Mouse (Mus musculus) neural tube, embryonic 12.5 days (tissue): Measurements from ENCODE around the gene Rubcnl. TPM values are rescaled to one million over a fixed set of nuclear protein-coding genes. Genes with fewer than 3 reads are reported as not detected.

Experiments
- ATAC-seq: fragments of 200-750 bp; cut with Nextera tagmentation; 2 replicates; pipeline ENCODE4 v1.8.0; 2017; ENCODE audit warnings: low read depth, mild to moderate bottlenecking, moderate TSS enrichment, moderate library complexity; ENCODE audit not compliant: low FRiP score
- H3K27ac ChIP-seq: fragments of 300-500 bp; sonication (generic); 2 replicates; pipeline ENCODE4 v1.5.1; 2016
- H3K27me3 ChIP-seq: fragments of 300-500 bp; sonication (generic); replicated peaks from 2 replicates; pipeline ENCODE4 v1.6.1; 2016; ENCODE audit warnings: mild to moderate bottlenecking
- H3K36me3 ChIP-seq: fragments of 300-500 bp; sonication (generic); 2 replicates; pipeline ENCODE4 v1.6.1; 2016; ENCODE audit warnings: mild to moderate bottlenecking
- H3K4me1 ChIP-seq: fragments of 300-500 bp; sonication (generic); 2 replicates; pipeline ENCODE4 v1.6.1; 2016
- H3K4me2 ChIP-seq: fragments of 300-500 bp; sonication (generic); replicated peaks from 2 replicates; pipeline ENCODE4 v1.6.1; 2016; ENCODE audit warnings: mild to moderate bottlenecking
- H3K4me3 ChIP-seq: fragments of 300-500 bp; sonication (generic); 2 replicates; pipeline ENCODE4 v1.5.1; 2016
- H3K9ac ChIP-seq: fragments of 300-500 bp; sonication (generic); 2 replicates; pipeline ENCODE4 v1.6.1; 2016; ENCODE audit warnings: mild to moderate bottlenecking
- H3K9me3 ChIP-seq: fragments of 300-500 bp; sonication (generic); 2 replicates; pipeline ENCODE4 v1.6.1; 2016; ENCODE audit warnings: mild to moderate bottlenecking
- WGBS: fragments of 180-500 bp; shearing (Covaris S2); methylation state at CpG from one replicate; pipeline ENCODE4 v1.1.7; 2016; 5-methylcytosine and 5-hydroxymethylcytosine counted together
- polyA plus RNA-seq: library from polyadenylated mRNA; unstranded; fragments of >200 nt; fragmentation: Nextera tagmentation; extraction: Ambion mirVana; gene quantifications from 2 replicates; pipeline ENCODE4 v1.2.1, GENCODE M21; 2016

Gene Rubcnl
- polyA plus RNA-seq, 1 experiment from 2014 or later, result 0.42 TPM

GRCm38 (mm10) chr14:75020581-75021253 lies 4.9 kb downstream of the Rubcnl start:
- Histone ChIP-seq H3K4me3 (no peak overlapping the region), H3K9ac (no peak overlapping the region), H3K27ac (no peak overlapping the region), H3K27me3 (no peaks in the 10 kb centered on the region), H3K4me1 (no peaks in the 10 kb centered on the region), H3K36me3 (no peaks in the 10 kb centered on the region), H3K9me3 (no peaks in the 10 kb centered on the region), H3K4me2 (no peak overlapping the region)
- WGBS, result 90% methylated on average over 12 of the region's 12 CpGs
- no peak for ATAC-seq

GRCm38 (mm10) chr14:75022522-75022921 lies 6.7 kb downstream of the Rubcnl start:
- ATAC-seq, result no peak
- Histone ChIP-seq H3K4me3 (no peak overlapping the region), H3K9me3 (no peaks in the 10 kb centered on the region), H3K27ac (no peak overlapping the region), H3K4me2 (no peak overlapping the region), H3K27me3 (no peaks in the 10 kb centered on the region), H3K4me1 (no peaks in the 10 kb centered on the region), H3K9ac (no peak overlapping the region), H3K36me3 (no peaks in the 10 kb centered on the region)
- WGBS, result 91% methylated on average over 9 of the region's 9 CpGs

GRCm38 (mm10) chr14:75024793-75025710 lies 9.2 kb downstream of the Rubcnl start:
- Histone ChIP-seq H3K27me3 (no peaks in the 10 kb centered on the region), H3K4me3 (no peak overlapping the region), H3K27ac (no peak overlapping the region), H3K9ac (no peak overlapping the region), H3K9me3 (no peaks in the 10 kb centered on the region), H3K4me1 (no peaks in the 10 kb centered on the region), H3K36me3 (no peaks in the 10 kb centered on the region), H3K4me2 (no peak overlapping the region)
- 87% methylated on average over 8 of the region's 8 CpGs for WGBS
- ATAC-seq, result no peak

- no peak for ATAC-seq
- Histone ChIP-seq H3K27ac (no peak overlapping the region), H3K9me3 (no peaks in the 10 kb centered on the region), H3K27me3 (no peaks in the 10 kb centered on the region), H3K4me2 (no peak overlapping the region), H3K36me3 (no peaks in the 10 kb centered on the region), H3K4me1 (no peaks in the 10 kb centered on the region), H3K4me3 (no peak overlapping the region), H3K9ac (no peak overlapping the region)
- 85% methylated on average over 7 of the region's 7 CpGs for WGBS
Observed at GRCm38 (mm10) chr14:75030764-75031163, 14.9 kb downstream of the Rubcnl start.

- Histone ChIP-seq H3K27ac (no peak overlapping the region), H3K36me3 (no peaks in the 10 kb centered on the region), H3K4me3 (no peak overlapping the region), H3K27me3 (no peaks in the 10 kb centered on the region), H3K9ac (no peak overlapping the region), H3K4me1 (no peaks in the 10 kb centered on the region), H3K4me2 (no peak overlapping the region), H3K9me3 (no peaks in the 10 kb centered on the region)
- 86% methylated on average over 9 of the region's 9 CpGs for WGBS
- ATAC-seq, result no peak
Observed at GRCm38 (mm10) chr14:75031999-75032575, 16.3 kb downstream of the Rubcnl start.

GRCm38 (mm10) chr14:75032742-75033141 lies 16.9 kb downstream of the Rubcnl start:
- no peak overlapping the region for H3K4me3 ChIP-seq
- no peak overlapping the region for H3K27ac ChIP-seq
- H3K27me3 ChIP-seq, result no peaks in the 10 kb centered on the region
- no peaks in the 10 kb centered on the region for H3K4me1 ChIP-seq
- ATAC-seq, result no peak
- H3K9me3 ChIP-seq, result no peaks in the 10 kb centered on the region
- no peaks in the 10 kb centered on the region for H3K36me3 ChIP-seq
- no peak overlapping the region for H3K4me2 ChIP-seq
- WGBS, result 81% methylated on average over 4 of the region's 4 CpGs
- H3K9ac ChIP-seq, result no peak overlapping the region

- H3K4me2 ChIP-seq, result no peak overlapping the region
- no peak overlapping the region for H3K9ac ChIP-seq
- H3K36me3 ChIP-seq, result no peaks in the 10 kb centered on the region
- 87% methylated on average over 3 of the region's 3 CpGs for WGBS
- no peaks in the 10 kb centered on the region for H3K27me3 ChIP-seq
- H3K27ac ChIP-seq, result no peak overlapping the region
- no peaks in the 10 kb centered on the region for H3K4me1 ChIP-seq
- H3K4me3 ChIP-seq, result no peak overlapping the region
- H3K9me3 ChIP-seq, result no peaks in the 10 kb centered on the region
- ATAC-seq, result no peak
Observed at GRCm38 (mm10) chr14:75034240-75034639, 18.4 kb downstream of the Rubcnl start.

GRCm38 (mm10) chr14:75035431-75035830 lies 19.6 kb downstream of the Rubcnl start:
- no peak overlapping the region for H3K27ac ChIP-seq
- no peak overlapping the region for H3K4me3 ChIP-seq
- ATAC-seq, result no peak
- no peak overlapping the region for H3K9ac ChIP-seq
- 62% methylated on average over 11 of the region's 11 CpGs for WGBS
- H3K4me2 ChIP-seq, result no peak overlapping the region
- no peaks in the 10 kb centered on the region for H3K9me3 ChIP-seq
- no peaks in the 10 kb centered on the region for H3K4me1 ChIP-seq
- H3K36me3 ChIP-seq, result no peaks in the 10 kb centered on the region
- no peaks in the 10 kb centered on the region for H3K27me3 ChIP-seq

- Histone ChIP-seq H3K27ac (no peak overlapping the region), H3K4me2 (no peak overlapping the region), H3K4me3 (no peak overlapping the region), H3K4me1 (no peaks in the 10 kb centered on the region), H3K9me3 (no peaks in the 10 kb centered on the region), H3K36me3 (no peaks in the 10 kb centered on the region), H3K27me3 (no peaks in the 10 kb centered on the region), H3K9ac (no peak overlapping the region)
- ATAC-seq, result no peak
- 81% methylated on average over 7 of the region's 7 CpGs for WGBS
Observed at GRCm38 (mm10) chr14:75045184-75045583, 29.4 kb downstream of the Rubcnl start.

- no peaks in the 10 kb centered on the region for H3K36me3 ChIP-seq
- no peak for ATAC-seq
- H3K4me1 ChIP-seq, result no peaks in the 10 kb centered on the region
- no peak overlapping the region for H3K4me2 ChIP-seq
- no peak overlapping the region for H3K27ac ChIP-seq
- 75% methylated on average over 8 of the region's 8 CpGs for WGBS
- H3K4me3 ChIP-seq, result no peak overlapping the region
- H3K27me3 ChIP-seq, result no peaks in the 10 kb centered on the region
- no peaks in the 10 kb centered on the region for H3K9me3 ChIP-seq
- H3K9ac ChIP-seq, result no peak overlapping the region
Observed at GRCm38 (mm10) chr14:75052451-75052850, 36.6 kb downstream of the Rubcnl start.

- H3K27me3 ChIP-seq, result no peaks in the 10 kb centered on the region
- no peak overlapping the region for H3K4me3 ChIP-seq
- WGBS, result 78% methylated on average over 14 of the region's 14 CpGs
- no peak overlapping the region for H3K9ac ChIP-seq
- H3K4me1 ChIP-seq, result no peaks in the 10 kb centered on the region
- no peak overlapping the region for H3K4me2 ChIP-seq
- H3K36me3 ChIP-seq, result no peaks in the 10 kb centered on the region
- no peaks in the 10 kb centered on the region for H3K9me3 ChIP-seq
- no peak for ATAC-seq
- H3K27ac ChIP-seq, result no peak overlapping the region
Observed at GRCm38 (mm10) chr14:75054455-75055343, 38.9 kb downstream of the Rubcnl start.
